Mouse (Mus musculus) olfactory bulb, adult 2 months (tissue): ENCODE data around the gene Coil.

Source experiments
- CTCF ChIP-seq: fragments of 200-500 bp; IDR thresholded peaks from 2 replicates; pipeline ENCODE4 v1.5.1; 2012; ENCODE audit warnings: low read depth, mild to moderate bottlenecking, low read length, moderate library complexity; ENCODE audit not compliant: insufficient read depth
- POLR2A ChIP-seq: fragments of 200-500 bp; IDR thresholded peaks from 2 replicates; pipeline ENCODE4 v1.6.1; 2012; ENCODE audit warnings: mild to moderate bottlenecking, low read depth, low read length, moderate library complexity; ENCODE audit not compliant: insufficient read depth

GRCm38 (mm10) chr11:88989530-88989929, 19.5 kb downstream of the Coil start:
- TF ChIP-seq CTCF (no peak), POLR2A (no peak)
